Mouse (Mus musculus) limb, embryonic 15.5 days (tissue): Measurements from ENCODE around the gene Ak3. TPM values are rescaled to one million over a fixed set of nuclear protein-coding genes. Genes with fewer than 3 reads are reported as not detected.
A peak's percentile ranks its signal among the peaks of the same experiment; 100 is the strongest.

Experiments used
- ATAC-seq: fragments of 200-750 bp; cut with Nextera tagmentation; 2 replicates; pipeline ENCODE4 v1.8.0; 2017; ENCODE audit warnings: low read depth, moderate TSS enrichment; ENCODE audit not compliant: insufficient number of reproducible peaks, low FRiP score, low TSS enrichment
- H3K27ac ChIP-seq: fragments of 300-500 bp; sonication (generic); 2 replicates; pipeline ENCODE4 v1.5.1; 2015; ENCODE audit warnings: moderate library complexity, mild to moderate bottlenecking, inconsistent platforms
- H3K27me3 ChIP-seq: fragments of 300-500 bp; sonication (generic); 2 replicates; pipeline ENCODE4 v1.6.1; 2015; ENCODE audit warnings: inconsistent platforms
- H3K36me3 ChIP-seq: fragments of 300-500 bp; sonication (generic); 2 replicates; pipeline ENCODE4 v1.6.1; 2015; ENCODE audit warnings: inconsistent platforms
- H3K4me1 ChIP-seq: fragments of 300-500 bp; sonication (generic); 2 replicates; pipeline ENCODE4 v1.6.1; 2015; ENCODE audit warnings: inconsistent platforms
- H3K4me2 ChIP-seq: fragments of 300-500 bp; sonication (generic); 2 replicates; pipeline ENCODE4 v1.6.1; 2015; ENCODE audit warnings: mild to moderate bottlenecking, inconsistent platforms
- H3K4me3 ChIP-seq: fragments of 300-500 bp; sonication (generic); 2 replicates; pipeline ENCODE4 v1.5.1; 2015; ENCODE audit warnings: mild to moderate bottlenecking, inconsistent platforms
- H3K9ac ChIP-seq: fragments of 300-500 bp; sonication (generic); 2 replicates; pipeline ENCODE4 v1.6.1; 2015; ENCODE audit warnings: inconsistent platforms
- H3K9me3 ChIP-seq: fragments of 300-500 bp; sonication (generic); 2 replicates; pipeline ENCODE4 v1.6.1; 2016; ENCODE audit warnings: inconsistent platforms
- WGBS: fragments of 180-500 bp; shearing (Covaris S2); methylation state at CpG from one replicate; pipeline ENCODE4 v1.1.7; 2015; 5-methylcytosine and 5-hydroxymethylcytosine counted together
- polyA plus RNA-seq: library from polyadenylated mRNA; unstranded; fragments of >200 nt; fragmentation: Nextera tagmentation; extraction: Ambion mirVana; gene quantifications from 2 replicates; pipeline ENCODE4 v1.2.1, GENCODE M21; 2015

The Ak3 gene
- polyA plus RNA-seq, 1 experiment from 2014 or later, result 73.8 TPM

GRCm38 (mm10) chr19:29040206-29040605 lies 7.6 kb downstream of the Ak3 start:
- no peak for ATAC-seq
- Histone ChIP-seq H3K9me3 (no peaks in the 10 kb centered on the region), H3K9ac (no peak overlapping the region), H3K27me3 (no peaks in the 10 kb centered on the region), H3K36me3 (peaks cover 25% of the 10 kb centered on the region), H3K4me1 (0 out of 2 replicates have a peak, but pooled peaks cover 8% of the 10 kb centered on the region), H3K4me2 (no peak overlapping the region), H3K4me3 (no peak overlapping the region), H3K27ac (no peak overlapping the region)
- 95% methylated on average over 4 of the region's 4 CpGs for WGBS

- ATAC-seq, result no peak
- no peak overlapping the region for H3K4me3 ChIP-seq
- no peaks in the 10 kb centered on the region for H3K9me3 ChIP-seq
- H3K27ac ChIP-seq, result no peak overlapping the region
- no peak overlapping the region for H3K4me2 ChIP-seq
- peaks cover 26% of the 10 kb centered on the region for H3K36me3 ChIP-seq
- H3K9ac ChIP-seq, result no peak overlapping the region
- no peaks in the 10 kb centered on the region for H3K27me3 ChIP-seq
- H3K4me1 ChIP-seq, result 0 out of 2 replicates have a peak, but pooled peaks cover 8% of the 10 kb centered on the region
Observed at GRCm38 (mm10) chr19:29039334-29039733, 8.4 kb downstream of the Ak3 start.

- Histone ChIP-seq H3K4me1 (0 out of 2 replicates have a peak, but pooled peaks cover 5% of the 10 kb centered on the region), H3K36me3 (peaks cover 33% of the 10 kb centered on the region), H3K27me3 (no peaks in the 10 kb centered on the region), H3K4me3 (no peak overlapping the region), H3K4me2 (no peak overlapping the region), H3K9me3 (no peaks in the 10 kb centered on the region), H3K27ac (peak overlapping the region; percentile 18; the same call in 1 of the 2 replicates), H3K9ac (no peak overlapping the region)
- WGBS, result 73% methylated on average over 10 of the region's 10 CpGs
- ATAC-seq, result no peak
Observed at GRCm38 (mm10) chr19:29037541-29037940, 10.2 kb downstream of the Ak3 start.

DNA sequence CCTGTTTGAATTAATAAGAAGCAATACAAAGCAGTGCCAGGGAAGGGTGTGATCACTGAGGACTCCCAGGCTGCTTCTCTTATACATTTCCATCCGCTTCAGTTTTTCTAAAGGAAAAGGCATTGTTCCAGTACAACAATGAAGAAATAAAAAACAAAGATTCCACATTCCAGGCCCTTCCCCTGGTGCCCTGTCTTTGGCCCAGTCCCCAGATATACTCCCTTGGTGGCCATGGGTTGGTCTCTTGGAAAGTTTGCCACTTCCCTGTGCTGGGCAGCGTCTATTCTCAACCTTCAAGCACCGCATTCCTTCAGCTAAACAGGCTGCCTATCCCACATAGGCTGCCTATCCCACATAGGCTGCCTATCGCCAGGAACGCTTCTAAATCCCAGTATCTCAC lies 10.7 kb downstream of the Ak3 start:
- H3K9me3 ChIP-seq, result no peaks in the 10 kb centered on the region
- H3K4me1 ChIP-seq, result no peaks in the 10 kb centered on the region
- H3K4me2 ChIP-seq, result no peak overlapping the region
- peaks cover 38% of the 10 kb centered on the region for H3K36me3 ChIP-seq
- no peak overlapping the region for H3K4me3 ChIP-seq
- WGBS, result 88% methylated on average over 5 of the region's 5 CpGs
- no peaks in the 10 kb centered on the region for H3K27me3 ChIP-seq
- H3K27ac ChIP-seq, result peak overlapping the region; percentile 18; the same call in 1 of the 2 replicates
- no peak for ATAC-seq
- H3K9ac ChIP-seq, result no peak overlapping the region

DNA sequence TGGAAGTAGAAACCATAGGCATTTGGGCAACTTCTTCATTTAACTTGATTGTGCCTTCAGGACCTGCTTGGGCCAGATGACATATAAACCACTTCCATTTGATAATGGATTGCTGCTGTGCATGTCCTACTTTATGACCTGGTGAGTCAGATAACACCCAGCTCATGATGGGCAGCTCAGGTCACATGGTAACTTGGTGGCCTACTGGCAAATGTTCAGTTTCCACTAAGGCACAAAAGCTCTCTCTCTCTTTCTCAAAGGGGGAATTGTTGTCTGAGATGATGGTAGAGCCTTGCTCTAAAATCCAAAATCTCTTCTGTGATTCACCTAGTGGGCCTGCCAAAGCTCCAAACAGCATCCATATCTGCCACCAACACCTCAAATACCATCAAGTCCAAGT lies 15.1 kb downstream of the Ak3 start:
- Histone ChIP-seq H3K4me1 (no peaks in the 10 kb centered on the region), H3K4me2 (no peak overlapping the region), H3K27me3 (no peaks in the 10 kb centered on the region), H3K36me3 (peaks cover 44% of the 10 kb centered on the region), H3K9me3 (no peaks in the 10 kb centered on the region), H3K4me3 (no peak overlapping the region), H3K9ac (no peak overlapping the region), H3K27ac (no peak overlapping the region)
- ATAC-seq, result no peak

GRCm38 (mm10) chr19:29031788-29032187 lies 16.0 kb downstream of the Ak3 start:
- 96% methylated on average over 3 of the region's 3 CpGs for WGBS
- Histone ChIP-seq H3K4me3 (no peak overlapping the region), H3K36me3 (peaks cover 46% of the 10 kb centered on the region), H3K27me3 (no peaks in the 10 kb centered on the region), H3K9ac (no peak overlapping the region), H3K27ac (no peak overlapping the region), H3K4me2 (no peak overlapping the region), H3K9me3 (no peaks in the 10 kb centered on the region), H3K4me1 (no peaks in the 10 kb centered on the region)
- ATAC-seq, result no peak

DNA sequence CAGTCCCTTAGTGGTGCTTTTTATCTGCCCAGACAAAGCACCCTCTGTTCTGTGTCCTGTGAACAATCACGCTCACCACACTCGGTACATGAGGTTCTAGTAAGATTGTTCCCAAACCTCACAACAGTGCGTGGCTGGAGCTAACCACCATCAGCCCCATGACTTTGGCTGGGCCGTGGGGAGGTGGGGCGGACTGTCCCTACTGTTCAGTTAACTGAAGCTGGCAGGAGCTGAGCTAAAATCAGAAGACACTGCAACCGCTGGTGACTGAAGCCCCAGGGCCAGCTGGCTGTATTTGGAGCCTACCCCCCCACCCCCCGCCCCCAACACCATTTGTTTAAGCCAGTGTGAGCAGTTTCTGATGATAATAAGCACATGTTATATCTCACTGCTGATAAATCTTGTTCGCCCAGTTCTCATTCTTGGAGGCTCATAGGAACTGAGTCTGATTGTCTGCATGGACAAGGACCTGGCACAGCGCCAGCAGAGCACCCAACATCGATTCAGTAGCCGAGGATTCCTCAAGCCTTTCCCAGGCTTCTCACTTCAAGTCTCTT lies 23.3 kb downstream of the Ak3 start:
- no peak overlapping the region for H3K27ac ChIP-seq
- H3K36me3 ChIP-seq, result peaks cover 70% of the 10 kb centered on the region
- no peak overlapping the region for H3K4me2 ChIP-seq
- H3K4me3 ChIP-seq, result no peak overlapping the region
- H3K9ac ChIP-seq, result no peak overlapping the region
- ATAC-seq, result no peak
- no peaks in the 10 kb centered on the region for H3K4me1 ChIP-seq
- no peaks in the 10 kb centered on the region for H3K9me3 ChIP-seq
- 77% methylated on average over 11 of the region's 11 CpGs for WGBS
- H3K27me3 ChIP-seq, result no peaks in the 10 kb centered on the region

GRCm38 (mm10) chr19:29021754-29022345 lies 25.9 kb downstream of the Ak3 start:
- H3K27ac ChIP-seq, result no peak overlapping the region
- no peak for ATAC-seq
- H3K36me3 ChIP-seq, result peaks cover 74% of the 10 kb centered on the region

GRCm38 (mm10) chr19:29019647-29020046 lies 28.1 kb downstream of the Ak3 start:
- H3K9ac ChIP-seq, result no peak overlapping the region
- no peak for ATAC-seq
- H3K4me3 ChIP-seq, result no peak overlapping the region
- H3K9me3 ChIP-seq, result no peaks in the 10 kb centered on the region
- no peaks in the 10 kb centered on the region for H3K4me1 ChIP-seq
- no peak overlapping the region for H3K4me2 ChIP-seq
- 91% methylated on average over 3 of the region's 3 CpGs for WGBS
- H3K36me3 ChIP-seq, result peaks cover 60% of the 10 kb centered on the region
- no peak overlapping the region for H3K27ac ChIP-seq
- H3K27me3 ChIP-seq, result no peaks in the 10 kb centered on the region

More at GRCm38 (mm10) chr19:29021754-29022345, 25.9 kb downstream of the Ak3 start:
- Histone ChIP-seq H3K4me1 (no peaks in the 10 kb centered on the region), H3K4me3 (no peak overlapping the region), H3K27me3 (no peaks in the 10 kb centered on the region), H3K4me2 (no peak overlapping the region), H3K9me3 (no peaks in the 10 kb centered on the region), H3K9ac (no peak overlapping the region)
- WGBS, result 91% methylated on average over 7 of the region's 7 CpGs

DNA sequence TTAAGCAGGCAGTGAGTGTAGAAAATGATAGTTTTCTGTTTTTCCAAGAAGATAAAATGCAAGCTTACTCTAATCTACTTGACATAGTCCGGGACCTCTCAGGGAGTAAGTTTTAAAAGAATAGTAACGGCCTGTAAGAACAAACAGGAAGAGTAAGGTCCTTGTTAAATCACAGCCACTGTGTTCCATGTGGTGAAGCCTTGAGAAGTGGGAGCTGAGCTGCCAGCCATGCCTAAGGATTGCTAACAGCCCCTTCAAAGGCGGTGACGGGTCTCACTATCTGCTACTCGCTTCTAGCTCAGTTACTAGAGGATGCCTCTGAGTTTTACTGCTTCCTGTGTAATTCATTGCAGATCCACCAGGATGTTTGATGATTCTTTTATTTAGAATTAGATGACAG lies 31.0 kb downstream of the Ak3 start:
- H3K9ac ChIP-seq, result no peak overlapping the region
- H3K4me2 ChIP-seq, result no peak overlapping the region
- H3K27ac ChIP-seq, result no peak overlapping the region
- H3K9me3 ChIP-seq, result no peaks in the 10 kb centered on the region
- H3K4me1 ChIP-seq, result no peaks in the 10 kb centered on the region
- no peak overlapping the region for H3K4me3 ChIP-seq
- peaks cover 54% of the 10 kb centered on the region for H3K36me3 ChIP-seq
- 44% methylated on average over 5 of the region's 5 CpGs for WGBS
- no peak for ATAC-seq
- H3K27me3 ChIP-seq, result no peaks in the 10 kb centered on the region

DNA sequence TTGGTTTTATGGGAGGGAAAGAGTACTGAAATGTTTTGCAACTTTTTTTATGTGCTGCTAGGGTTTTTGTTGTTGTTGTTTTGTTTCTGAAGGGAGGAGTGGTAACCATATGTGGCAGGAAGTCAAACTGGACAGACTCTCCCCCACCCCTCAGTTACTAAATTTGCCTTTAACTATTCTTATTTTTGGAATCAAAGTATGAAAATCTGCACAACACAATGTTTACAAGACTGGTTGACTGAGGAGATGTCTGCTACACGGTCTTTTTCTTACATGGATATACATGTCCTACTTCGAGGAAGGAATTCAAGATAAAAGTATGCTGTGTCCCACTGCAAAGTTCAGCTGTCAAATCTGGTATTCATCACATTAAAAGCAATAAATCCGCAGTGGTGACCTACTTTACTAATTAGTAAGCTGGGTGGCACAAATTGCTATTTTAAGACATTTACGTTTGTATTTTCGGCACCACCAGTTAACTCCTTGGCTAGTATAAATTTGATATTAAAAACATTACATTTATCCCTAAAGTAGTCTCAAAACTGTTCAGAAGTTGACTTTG lies 31.5 kb downstream of the Ak3 start:
- WGBS, result 33% methylated on average over 5 of the region's 5 CpGs
- Histone ChIP-seq H3K27ac (no peak overlapping the region), H3K36me3 (peaks cover 54% of the 10 kb centered on the region), H3K9ac (no peak overlapping the region), H3K4me3 (no peak overlapping the region), H3K4me2 (no peak overlapping the region), H3K27me3 (no peaks in the 10 kb centered on the region), H3K9me3 (no peaks in the 10 kb centered on the region), H3K4me1 (no peaks in the 10 kb centered on the region)
- no peak for ATAC-seq

- Histone ChIP-seq H3K4me2 (no peak overlapping the region), H3K9ac (no peak overlapping the region), H3K4me1 (no peaks in the 10 kb centered on the region), H3K9me3 (no peaks in the 10 kb centered on the region), H3K27me3 (no peaks in the 10 kb centered on the region), H3K4me3 (no peak overlapping the region), H3K36me3 (peaks cover 52% of the 10 kb centered on the region), H3K27ac (no peak overlapping the region)
- ATAC-seq, result no peak
- WGBS, result 57% methylated on average over 8 of the region's 8 CpGs
Observed at GRCm38 (mm10) chr19:29015410-29016203, 32.2 kb downstream of the Ak3 start.
